Mouse (Mus musculus): ENCODE data around the gene Mxd4.

GRCm38 (mm10) chr5:34147554-34147953 lies 40.0 kb downstream of the Mxd4 start:
- TF ChIP-seq POLR2A (IDR thresholded peaks at IDR 0.05; ENCODE audit: low read depth, low read length) (no peak), CTCF (IDR thresholded peaks at IDR 0.05; ENCODE audit: borderline replicate concordance, insufficient read depth, low read length) (no peak)

All from embryonic fibroblast, embryonic 13.5 days (primary cell).